Mouse (Mus musculus): ENCODE measurements at regions not wholly inside any gene's neighbourhood (a gene's known extent, or its start where the extent isn't known, plus 50 kb on each side); places are given as distances from the start of the nearest gene placed in this dataset.

GRCm38 (mm10) chr2:145003509-145003908 is 164.0 kb upstream of the Slc24a3 start:
- no peak for DNase-seq (ENCODE audit: low spot score in 2 of 2)
- intact Hi-C loops (cut with DNase I), result no loop called here

- no peak for DNase-seq (ENCODE audit: low spot score in 2 of 2)
- intact Hi-C loops (cut with DNase I), result no loop called here
Measured at GRCm38 (mm10) chr2:145010674-145011073, 156.9 kb upstream of the Slc24a3 start.

- no peak for DNase-seq (ENCODE audit: low spot score in 2 of 2)
- intact Hi-C loops (cut with DNase I), result no loop called here
Measured at GRCm38 (mm10) chr2:145011221-145011620, 156.3 kb upstream of the Slc24a3 start.

GRCm38 (mm10) chr2:145015951-145016350 is 151.6 kb upstream of the Slc24a3 start:
- no peak for DNase-seq (ENCODE audit: low spot score in 2 of 2)
- intact Hi-C loops (cut with DNase I), result no loop called here

GRCm38 (mm10) chr2:145016939-145017338 is 150.6 kb upstream of the Slc24a3 start:
- DNase-seq (ENCODE audit: low spot score in 2 of 2), result no peak
- intact Hi-C loops (cut with DNase I), result no loop called here

GRCm38 (mm10) chr2:145017625-145018167 is 149.9 kb upstream of the Slc24a3 start:
- DNase-seq (ENCODE audit: low spot score in 2 of 2), result no peak
- intact Hi-C loops (cut with DNase I), result no loop called here

- intact Hi-C loops (cut with DNase I), result no loop called here
- DNase-seq (ENCODE audit: low spot score in 2 of 2), result no peak
Measured at GRCm38 (mm10) chr2:145047743-145048142, 119.8 kb upstream of the Slc24a3 start.

GRCm38 (mm10) chr2:145049655-145050376 is 117.7 kb upstream of the Slc24a3 start:
- intact Hi-C loops (cut with DNase I), result no loop called here
- DNase-seq (ENCODE audit: low spot score in 2 of 2), result no peak

- no peak for DNase-seq (ENCODE audit: low spot score in 2 of 2)
- intact Hi-C loops (cut with DNase I), result no loop called here
Measured at GRCm38 (mm10) chr2:145052405-145052804, 115.1 kb upstream of the Slc24a3 start.

GRCm38 (mm10) chr2:145056219-145056618 is 111.3 kb upstream of the Slc24a3 start:
- intact Hi-C loops (cut with DNase I), result no loop called here

GRCm38 (mm10) chr2:145056762-145057161 is 110.8 kb upstream of the Slc24a3 start:
- intact Hi-C loops (cut with DNase I), result no loop called here
- peak in 1 of 2 experiments; percentile 14 for DNase-seq (ENCODE audit: low spot score in 2 of 2)

More at GRCm38 (mm10) chr2:145056219-145056618, 111.3 kb upstream of the Slc24a3 start:
- DNase-seq (ENCODE audit: low spot score in 2 of 2), result peak in 1 of 2 experiments; percentile 70

- no peak for DNase-seq (ENCODE audit: low spot score in 2 of 2)
- intact Hi-C loops (cut with DNase I), result no loop called here
Measured at GRCm38 (mm10) chr2:145069931-145070330, 97.6 kb upstream of the Slc24a3 start.

GRCm38 (mm10) chr2:145081926-145082325 is 85.6 kb upstream of the Slc24a3 start:
- intact Hi-C loops (cut with DNase I), result no loop called here
- no peak for DNase-seq (ENCODE audit: low spot score in 2 of 2)

- intact Hi-C loops (cut with DNase I), result no loop called here
- no peak for DNase-seq (ENCODE audit: low spot score in 2 of 2)
Measured at GRCm38 (mm10) chr2:145084621-145085020, 82.9 kb upstream of the Slc24a3 start.

GRCm38 (mm10) chr2:145086118-145086517 is 81.4 kb upstream of the Slc24a3 start:
- no peak for DNase-seq (ENCODE audit: low spot score in 2 of 2)
- intact Hi-C loops (cut with DNase I), result no loop called here

GRCm38 (mm10) chr2:145103295-145103694 is 64.3 kb upstream of the Slc24a3 start:
- intact Hi-C loops (cut with DNase I), result no loop called here

GRCm38 (mm10) chr2:145111615-145112014 is 55.9 kb upstream of the Slc24a3 start:
- no peak for DNase-seq (ENCODE audit: low spot score in 2 of 2)
- intact Hi-C loops (cut with DNase I), result no loop called here

More at GRCm38 (mm10) chr2:145103295-145103694, 64.3 kb upstream of the Slc24a3 start:
- no peak for DNase-seq (ENCODE audit: low spot score in 2 of 2)

GRCm38 (mm10) chr2:145115043-145115442 is 52.5 kb upstream of the Slc24a3 start:
- no peak for DNase-seq (ENCODE audit: low spot score in 2 of 2)
- intact Hi-C loops (cut with DNase I), result no loop called here

Data from left cerebral cortex, postnatal 25 days (tissue).